Mouse (Mus musculus): Measurements from ENCODE around the gene Polh.

DNA sequence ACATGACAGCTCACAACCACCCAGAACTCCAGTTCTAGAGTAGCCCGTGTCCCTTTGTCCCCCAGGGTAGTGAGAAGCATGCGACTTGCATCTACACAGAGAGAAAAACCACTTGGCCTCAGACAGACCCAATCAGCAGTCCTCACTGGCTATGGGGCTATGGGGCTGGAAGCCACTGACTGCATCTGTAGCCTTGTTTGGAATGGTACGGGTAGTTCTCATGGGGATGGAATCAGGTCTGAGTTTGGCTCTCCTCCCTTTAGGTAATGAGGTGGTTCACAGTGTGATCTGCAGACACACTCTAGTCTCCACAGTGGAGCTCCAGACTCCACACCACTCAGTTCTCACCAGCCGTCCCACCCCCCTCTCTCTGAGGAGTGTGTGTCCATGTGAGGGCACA lies 79.2 kb downstream of the Polh start:
- no peak for TF ChIP-seq CTCF (IDR thresholded peaks at IDR 0.05)
- TF ChIP-seq EP300 (IDR thresholded peaks at IDR 0.05), result no peak
